Mouse (Mus musculus) ES-E14 (cell line): ENCODE measurements at regions not wholly inside any gene's neighbourhood (a gene's known extent, or its start where the extent isn't known, plus 50 kb on each side); places are given as distances from the start of the nearest gene placed in this dataset.

Experiments used
- DNase-seq: peaks from one replicate; pipeline ENCODE4 v3.0.0-alpha.2; 2013; ENCODE audit warnings: low read depth, low spot score
- H3K27ac ChIP-seq: 2 replicates; pipeline ENCODE4 v1.5.1; 2012; ENCODE audit warnings: low read depth, mild to moderate bottlenecking, low read length, moderate library complexity, mixed read lengths; ENCODE audit not compliant: poor library complexity, insufficient read depth, severe bottlenecking
- H3K36me3 ChIP-seq: 2 replicates; pipeline ENCODE4 v1.6.1; 2012; ENCODE audit warnings: mild to moderate bottlenecking, low read length, moderate library complexity, mixed read lengths; ENCODE audit not compliant: control insufficient read depth, poor library complexity, insufficient read depth, severe bottlenecking
- H3K4me1 ChIP-seq, 2 experiments: fragments of 150-350 bp in 1 of 2; sonication (generic) in 1 of 2; 2 replicates each; pipeline ENCODE4 v1.6.1; 2012; ENCODE audit warnings: low read length in 2 of 2, mild to moderate bottlenecking in 1 of 2, mixed read lengths in 1 of 2; ENCODE audit not compliant: control insufficient read depth in 2 of 2, insufficient read depth in 2 of 2, poor library complexity in 1 of 2
- H3K4me3 ChIP-seq, 2 experiments: fragments of 150-350 bp in 1 of 2; sonication (generic) in 1 of 2; 2 replicates each; pipeline ENCODE4 v1.5.1; 2012; ENCODE audit warnings: low read length in 2 of 2, low read depth in 1 of 2, mild to moderate bottlenecking in 1 of 2, mixed read lengths in 1 of 2; ENCODE audit not compliant: insufficient read depth in 1 of 2, poor library complexity in 1 of 2, severe bottlenecking in 1 of 2
- H3K9ac ChIP-seq: 2 replicates; pipeline ENCODE4 v1.6.1; 2012; ENCODE audit warnings: low read depth, mild to moderate bottlenecking, low read length, mixed read lengths; ENCODE audit not compliant: poor library complexity, insufficient read depth, severe bottlenecking
- H3K9me3 ChIP-seq: fragments of 150-350 bp; sonication (generic); 2 replicates; pipeline ENCODE4 v1.6.1; 2012; ENCODE audit warnings: low read depth, mild to moderate bottlenecking, low read length; ENCODE audit not compliant: control insufficient read depth, insufficient read depth
- CHD2 ChIP-seq: IDR thresholded peaks from 2 replicates; pipeline ENCODE4 v1.6.1; 2014; ENCODE audit warnings: mild to moderate bottlenecking, low read depth, low read length, inconsistent platforms
- HCFC1 ChIP-seq: IDR thresholded peaks from 2 replicates; pipeline ENCODE4 v1.6.1; 2012; ENCODE audit warnings: low read length, inconsistent platforms, borderline replicate concordance; ENCODE audit not compliant: insufficient read depth
- MAFK ChIP-seq: IDR thresholded peaks from 2 replicates; pipeline ENCODE4 v1.6.1; 2014; ENCODE audit warnings: mild to moderate bottlenecking, low read depth, low read length, inconsistent platforms; ENCODE audit not compliant: insufficient read depth
- ZC3H11A ChIP-seq: IDR thresholded peaks from 2 replicates; pipeline ENCODE4 v1.6.1; 2012; ENCODE audit warnings: low read depth, mild to moderate bottlenecking, inconsistent platforms, low read length, borderline replicate concordance
- ZNF384 ChIP-seq: IDR thresholded peaks from 2 replicates; pipeline ENCODE4 v1.6.1; 2012; ENCODE audit warnings: low read depth, low read length, inconsistent platforms
- in situ Hi-C, 2 experiments: fragments of 600-800 bp; cut with MboI; formaldehyde crosslinking; loops; one replicate each; pipeline ENCODE4 v1.15.1; 2025; ENCODE audit warnings: low sequenced_read_pairs in 2 of 2, inconsistent platforms in 1 of 2; ENCODE audit not compliant: unreplicated experiment in 2 of 2

DNA sequence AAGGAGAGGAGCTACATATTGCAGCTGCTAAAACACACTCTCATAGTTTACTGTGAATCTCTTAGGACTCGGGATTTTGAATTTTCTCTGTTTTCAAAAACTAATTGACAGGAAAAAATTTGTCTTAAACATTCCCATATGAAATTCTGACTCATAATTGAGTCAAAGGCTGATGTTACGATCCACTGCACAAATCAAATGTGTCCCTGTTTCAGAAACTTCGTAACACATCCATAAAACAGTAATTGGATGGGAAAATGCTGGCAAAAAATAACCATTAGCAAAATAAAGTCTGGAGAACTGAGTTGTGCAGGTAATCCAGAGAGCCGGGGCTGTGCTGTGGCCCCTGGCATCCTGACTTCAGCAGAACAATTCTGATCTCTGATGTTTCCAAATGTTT lies 79.1 kb upstream of the 1700024P04Rik start:
- no peak for DNase-seq
- Histone ChIP-seq H3K36me3 (no peaks in the 10 kb centered on the region), H3K4me1 (no peaks in the 10 kb centered on the region), H3K9me3 (no peaks in the 10 kb centered on the region), H3K27ac (no peak overlapping the region), H3K4me3 (no peak overlapping the region), H3K9ac (no peak overlapping the region)
- TF ChIP-seq HCFC1 (no peak), MAFK (no peak), ZC3H11A (no peak), ZNF384 (no peak), CHD2 (no peak)
- in situ Hi-C loops = no loop called here

DNA sequence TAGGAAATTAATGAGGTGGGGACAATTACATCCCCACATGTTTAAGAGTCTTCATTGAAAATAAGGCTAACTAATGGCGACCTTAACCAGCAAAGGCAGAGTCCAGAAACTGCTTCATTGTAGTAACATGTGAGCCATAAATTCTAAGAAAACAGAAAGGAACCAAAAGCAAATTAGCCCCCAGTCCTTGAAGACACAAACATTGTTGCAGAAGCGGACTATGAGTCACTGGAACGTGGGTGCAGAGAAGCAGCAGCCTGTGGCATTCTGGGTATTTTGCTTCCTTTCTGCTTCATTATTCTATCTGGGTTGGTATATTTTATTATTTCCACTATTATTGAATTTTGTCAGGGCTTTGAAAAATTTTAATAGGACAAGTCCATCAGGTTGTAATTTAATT lies 78.6 kb upstream of the 1700024P04Rik start:
- Histone ChIP-seq H3K4me3 (no peak overlapping the region), H3K9me3 (no peaks in the 10 kb centered on the region), H3K27ac (no peak overlapping the region), H3K36me3 (no peaks in the 10 kb centered on the region), H3K4me1 (no peaks in the 10 kb centered on the region), H3K9ac (no peak overlapping the region)
- in situ Hi-C loops = no loop called here
- no peak for DNase-seq
- TF ChIP-seq ZC3H11A = no peak

DNA sequence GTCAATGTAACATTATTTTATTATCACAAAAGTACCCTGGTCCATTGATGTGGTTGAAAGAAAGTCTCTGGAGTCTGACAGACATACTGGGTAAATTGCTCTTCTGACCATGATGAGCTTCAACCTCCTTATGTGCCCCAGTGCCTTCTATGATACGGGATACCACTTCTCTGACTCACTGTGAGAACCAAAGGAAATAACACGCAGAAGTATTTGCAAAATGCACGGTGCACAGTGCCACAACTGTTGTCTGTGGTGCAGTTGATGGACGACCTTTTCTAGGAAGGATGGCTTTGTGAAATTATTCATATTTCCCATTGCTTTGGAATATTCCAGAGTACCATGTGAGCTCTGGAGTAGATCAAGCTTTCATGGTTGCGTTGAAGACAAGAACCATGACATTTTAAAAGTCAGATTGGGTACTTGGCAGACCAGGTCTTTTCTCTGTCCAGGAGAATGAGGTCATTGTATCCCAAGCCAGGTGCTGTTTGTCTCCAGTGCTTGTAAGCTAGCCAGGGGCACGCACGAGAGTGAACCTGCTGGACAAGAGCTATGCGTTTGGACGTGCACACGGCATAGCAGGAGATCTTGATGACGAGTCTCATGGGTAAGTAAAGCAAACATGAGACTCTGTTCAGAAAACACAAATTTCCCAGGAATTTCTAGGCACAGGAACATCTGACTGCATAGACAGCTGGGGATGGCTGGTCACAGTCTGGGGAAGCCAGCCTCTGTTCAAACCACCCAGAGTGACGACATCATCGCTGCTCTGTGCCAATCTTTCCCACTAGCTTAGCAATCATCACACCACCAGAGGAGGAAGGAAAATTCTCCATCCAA lies 74.0 kb upstream of the 1700024P04Rik start:
- in situ Hi-C loops = no loop called here
- Histone ChIP-seq H3K36me3 (no peaks in the 10 kb centered on the region), H3K27ac (no peak overlapping the region), H3K9me3 (no peaks in the 10 kb centered on the region), H3K4me3 (no peak overlapping the region), H3K4me1 (no peaks in the 10 kb centered on the region), H3K9ac (no peak overlapping the region)
- TF ChIP-seq ZC3H11A = no peak
- no peak for TF ChIP-seq HCFC1
- no peak for TF ChIP-seq ZNF384
- no peak for TF ChIP-seq MAFK
- no peak for TF ChIP-seq CHD2
- no peak for DNase-seq

DNA sequence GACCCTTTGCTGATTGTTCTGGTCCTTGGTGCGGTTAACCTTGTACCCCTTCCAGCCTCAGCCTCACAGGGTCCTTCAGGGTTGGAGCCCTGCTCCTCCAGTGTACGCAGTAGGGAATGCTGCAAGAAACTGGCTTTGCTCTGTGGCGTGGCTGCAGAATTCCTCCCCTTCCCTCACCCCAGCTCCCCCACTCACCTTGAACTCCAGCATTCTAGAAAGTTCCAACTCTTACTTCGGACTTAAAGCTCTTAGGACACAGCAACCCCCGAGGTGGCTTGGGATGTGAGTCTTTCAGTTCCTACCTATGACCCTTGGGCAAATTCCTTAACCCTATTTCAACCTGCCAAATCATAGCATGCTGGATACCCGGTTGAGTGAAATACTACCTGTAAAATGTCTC lies 73.3 kb upstream of the 1700024P04Rik start:
- Histone ChIP-seq H3K4me3 (no peak overlapping the region), H3K9ac (no peak overlapping the region), H3K4me1 (no peaks in the 10 kb centered on the region), H3K9me3 (no peaks in the 10 kb centered on the region), H3K36me3 (no peaks in the 10 kb centered on the region), H3K27ac (no peak overlapping the region)
- no peak for TF ChIP-seq ZC3H11A
- DNase-seq = no peak
- in situ Hi-C loops = no loop called here

DNA sequence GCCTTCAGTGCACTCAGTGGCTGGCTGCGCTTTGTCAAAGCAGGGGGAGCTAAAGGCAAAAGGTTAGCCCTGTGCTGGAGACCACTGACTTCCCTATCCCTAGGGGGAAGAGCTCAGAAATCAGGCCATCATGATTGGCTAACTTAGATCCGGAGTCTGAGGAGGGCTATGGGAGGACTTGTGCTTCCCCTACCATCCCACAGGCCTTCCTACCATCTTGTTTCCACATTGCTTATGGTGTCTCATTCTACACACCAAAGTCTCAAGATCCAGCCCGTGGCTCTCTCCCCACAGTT lies 72.9 kb upstream of the 1700024P04Rik start:
- in situ Hi-C loops = no loop called here
- DNase-seq = no peak
- no peak for TF ChIP-seq MAFK
- no peak for TF ChIP-seq CHD2
- no peak for TF ChIP-seq ZC3H11A
- no peak for TF ChIP-seq HCFC1
- TF ChIP-seq ZNF384 = no peak
- H3K4me1 ChIP-seq = no peaks in the 10 kb centered on the region
- H3K36me3 ChIP-seq = no peaks in the 10 kb centered on the region
- no peaks in the 10 kb centered on the region for H3K9me3 ChIP-seq
- H3K9ac ChIP-seq = no peak overlapping the region
- no peak overlapping the region for H3K4me3 ChIP-seq
- no peak overlapping the region for H3K27ac ChIP-seq
